Mouse (Mus musculus) CH12.LX (cell line): Measurements from ENCODE around the gene Kcng3.

Source experiments
- CTCF ChIP-seq, 2 experiments: IDR thresholded peaks in 1 of 2; conservative IDR thresholded peaks in 1 of 2; 2 replicates each; pipeline ENCODE4 v1.5.1; 2011 to 2012; ENCODE audit warnings: low read depth in 2 of 2, low read length in 2 of 2, improper control_type of control experiment in 1 of 2, inconsistent platforms in 1 of 2, mild to moderate bottlenecking in 1 of 2, moderate library complexity in 1 of 2
- JUN ChIP-seq: IDR thresholded peaks from 2 replicates; pipeline ENCODE4 v1.6.1; 2011; ENCODE audit warnings: low read depth, mild to moderate bottlenecking, low read length, improper control_type of control experiment, moderate library complexity; ENCODE audit not compliant: insufficient read depth
- MAX ChIP-seq: IDR thresholded peaks from 2 replicates; pipeline ENCODE4 v1.6.1; 2011; ENCODE audit warnings: low read length, improper control_type of control experiment
- MEF2A ChIP-seq: IDR thresholded peaks from 2 replicates; pipeline ENCODE4 v1.6.1; 2014; ENCODE audit warnings: low read depth, mild to moderate bottlenecking, inconsistent platforms, low read length, improper control_type of control experiment, borderline replicate concordance
- NRF1 ChIP-seq: IDR thresholded peaks from 2 replicates; pipeline ENCODE4 v1.6.1; 2014; ENCODE audit warnings: low read depth, mild to moderate bottlenecking, inconsistent platforms, low read length, improper control_type of control experiment, moderate library complexity
- POLR2A ChIP-seq: IDR thresholded peaks from 2 replicates; pipeline ENCODE4 v1.6.1; 2011; ENCODE audit warnings: low read depth, mild to moderate bottlenecking, improper control_type of control experiment, low read length
- POLR2AphosphoS2 ChIP-seq: IDR thresholded peaks from 2 replicates; pipeline ENCODE4 v1.6.1; 2011; ENCODE audit warnings: low read depth, low read length, improper control_type of control experiment
- RCOR1 ChIP-seq: conservative IDR thresholded peaks from 2 replicates; pipeline ENCODE4 v1.6.1; 2012; ENCODE audit warnings: low read depth, mild to moderate bottlenecking, inconsistent platforms, low read length, improper control_type of control experiment
- SIN3A ChIP-seq: IDR thresholded peaks from 2 replicates; pipeline ENCODE4 v1.6.1; 2012; ENCODE audit warnings: low read length, improper control_type of control experiment, inconsistent platforms
- USF2 ChIP-seq: conservative IDR thresholded peaks from 2 replicates; pipeline ENCODE4 v1.6.1; 2011; ENCODE audit warnings: low read depth, low read length, improper control_type of control experiment
- ZC3H11A ChIP-seq: IDR thresholded peaks from 2 replicates; pipeline ENCODE4 v1.6.1; 2012; ENCODE audit warnings: low read depth, mild to moderate bottlenecking, inconsistent platforms, low read length, improper control_type of control experiment
- ZKSCAN1 ChIP-seq: IDR thresholded peaks from 2 replicates; pipeline ENCODE4 v1.6.1; 2012; ENCODE audit warnings: low read depth, inconsistent platforms, low read length, improper control_type of control experiment, borderline replicate concordance
- ZMIZ1 ChIP-seq: IDR thresholded peaks from 2 replicates; pipeline ENCODE4 v1.6.1; 2012; ENCODE audit warnings: low read depth, mild to moderate bottlenecking, inconsistent platforms, low read length, improper control_type of control experiment

GRCm38 (mm10) chr17:83582585-83582984, 49.1 kb downstream of the Kcng3 start:
- no peak for TF ChIP-seq ZKSCAN1
- no peak for TF ChIP-seq NRF1
- TF ChIP-seq RCOR1, result no peak
- TF ChIP-seq POLR2AphosphoS2, result no peak
- TF ChIP-seq SIN3A, result no peak
- TF ChIP-seq CTCF (conservative IDR thresholded peaks at IDR 0.05 in 1 of 2, IDR thresholded peaks at IDR 0.05 in 1 of 2; ENCODE audit: low read depth in 2 of 2, low read length in 2 of 2), result no peak
- TF ChIP-seq ZC3H11A, result no peak
- TF ChIP-seq USF2, result no peak
- TF ChIP-seq MAX, result no peak
- TF ChIP-seq ZMIZ1, result no peak
- TF ChIP-seq POLR2A, result no peak
- no peak for TF ChIP-seq MEF2A
- no peak for TF ChIP-seq JUN
